Mouse (Mus musculus): Measurements from ENCODE around the gene Slc43a1. TPM values are rescaled to one million over a fixed set of nuclear protein-coding genes. Genes with fewer than 3 reads are reported as not detected.

The Slc43a1 gene
- polyA plus RNA-seq, 1 experiment from 2014 or later = 14.3 TPM

Other genes with a start within 250 kb of the Slc43a1 start
- gene Ctnnd1, start 188.1 kb upstream of the Slc43a1 start, polyA plus RNA-seq (2014; fragmentation: Nextera tagmentation; extraction: Ambion mirVana) = 48.9 and 49.0 TPM in 2 replicates
- 0.14 TPM in 1 of 2 replicates, not detected in the other for gene Btbd18, start 179.8 kb upstream of the Slc43a1 start, polyA plus RNA-seq (2014; fragmentation: Nextera tagmentation; extraction: Ambion mirVana)
- 237 and 272 TPM in 2 replicates for gene Selenoh, start 168.1 kb upstream of the Slc43a1 start, polyA plus RNA-seq (2014; fragmentation: Nextera tagmentation; extraction: Ambion mirVana)
- not detected in 2 replicates for gene Gm28635, start 160.8 kb upstream of the Slc43a1 start, polyA plus RNA-seq (2014; fragmentation: Nextera tagmentation; extraction: Ambion mirVana)
- 28.4 and 28.8 TPM in 2 replicates for gene Med19, start 160.4 kb upstream of the Slc43a1 start, polyA plus RNA-seq (2014; fragmentation: Nextera tagmentation; extraction: Ambion mirVana)
- 99.0 and 103 TPM in 2 replicates for gene Tmx2, start 159.7 kb upstream of the Slc43a1 start, polyA plus RNA-seq (2014; fragmentation: Nextera tagmentation; extraction: Ambion mirVana)
- gene Zdhhc5, start 123.7 kb upstream of the Slc43a1 start, polyA plus RNA-seq (2014; fragmentation: Nextera tagmentation; extraction: Ambion mirVana) = 31.4 and 31.6 TPM in 2 replicates
- gene Clp1, start 111.5 kb upstream of the Slc43a1 start, polyA plus RNA-seq (2014; fragmentation: Nextera tagmentation; extraction: Ambion mirVana) = 22.6 and 24.2 TPM in 2 replicates
- gene Ypel4, start 104.8 kb upstream of the Slc43a1 start, polyA plus RNA-seq (2014; fragmentation: Nextera tagmentation; extraction: Ambion mirVana) = 5.5 and 6.5 TPM in 2 replicates
- gene Gm19426, start 95.2 kb upstream of the Slc43a1 start, polyA plus RNA-seq (2014; fragmentation: Nextera tagmentation; extraction: Ambion mirVana) = 3.9 and 4.0 TPM in 2 replicates
- 63.0 and 64.7 TPM in 2 replicates for gene Serping1, start 63.4 kb upstream of the Slc43a1 start, polyA plus RNA-seq (2014; fragmentation: Nextera tagmentation; extraction: Ambion mirVana)
- gene Ube2l6, start 40.0 kb upstream of the Slc43a1 start, polyA plus RNA-seq (2014; fragmentation: Nextera tagmentation; extraction: Ambion mirVana) = 44.5 and 48.2 TPM in 2 replicates
- gene Smtnl1, start 16.2 kb upstream of the Slc43a1 start, polyA plus RNA-seq (2014; fragmentation: Nextera tagmentation; extraction: Ambion mirVana) = 0.48 and 1.6 TPM in 2 replicates
- 55.5 and 55.7 TPM in 2 replicates for gene Timm10, start 11.9 kb upstream of the Slc43a1 start, polyA plus RNA-seq (2014; fragmentation: Nextera tagmentation; extraction: Ambion mirVana)
- gene Rtn4rl2, start 47.9 kb downstream of the Slc43a1 start, polyA plus RNA-seq (2014; fragmentation: Nextera tagmentation; extraction: Ambion mirVana) = 2.5 and 3.4 TPM in 2 replicates
- 36.6 and 38.8 TPM in 2 replicates for gene Slc43a3, start 97.7 kb downstream of the Slc43a1 start, polyA plus RNA-seq (2014; fragmentation: Nextera tagmentation; extraction: Ambion mirVana)
- gene Prg2, start 141.6 kb downstream of the Slc43a1 start, polyA plus RNA-seq (2014; fragmentation: Nextera tagmentation; extraction: Ambion mirVana) = 0.34 TPM in 1 of 2 replicates, not detected in the other
- not detected in 2 replicates for gene Prg3, start 149.4 kb downstream of the Slc43a1 start, polyA plus RNA-seq (2014; fragmentation: Nextera tagmentation; extraction: Ambion mirVana)
- gene Ssrp1, start 198.4 kb downstream of the Slc43a1 start, polyA plus RNA-seq (2014; fragmentation: Nextera tagmentation; extraction: Ambion mirVana) = 217 and 272 TPM in 2 replicates
- gene P2rx3, start 198.6 kb downstream of the Slc43a1 start, polyA plus RNA-seq (2014; fragmentation: Nextera tagmentation; extraction: Ambion mirVana) = 6.7 and 7.0 TPM in 2 replicates
- gene Tnks1bp1, start 209.2 kb downstream of the Slc43a1 start, polyA plus RNA-seq (2014; fragmentation: Nextera tagmentation; extraction: Ambion mirVana) = 14.7 and 16.6 TPM in 2 replicates

Measured in embryonic facial prominence, embryonic 14.5 days (tissue).